Mouse (Mus musculus) intestine, embryonic 15.5 days (tissue): ENCODE data around the gene Gm21885. TPM values are rescaled to one million over a fixed set of nuclear protein-coding genes. Genes with fewer than 3 reads are reported as not detected.

Source experiments
- ATAC-seq: fragments of 200-750 bp; cut with Nextera tagmentation; 2 replicates; pipeline ENCODE4 v1.8.0; 2017; ENCODE audit warnings: moderate TSS enrichment, moderate library complexity
- H3K27ac ChIP-seq: fragments of 300-500 bp; sonication (generic); 2 replicates; pipeline ENCODE4 v1.5.1; 2015; ENCODE audit warnings: mild to moderate bottlenecking, inconsistent platforms
- H3K27me3 ChIP-seq: fragments of 300-500 bp; sonication (generic); replicated peaks from 2 replicates; pipeline ENCODE4 v1.6.1; 2015; ENCODE audit warnings: inconsistent platforms
- H3K36me3 ChIP-seq: fragments of 300-500 bp; sonication (generic); 2 replicates; pipeline ENCODE4 v1.6.1; 2015; ENCODE audit warnings: inconsistent platforms
- H3K4me1 ChIP-seq: fragments of 300-500 bp; sonication (generic); replicated peaks from 2 replicates; pipeline ENCODE4 v1.6.1; 2015; ENCODE audit warnings: inconsistent platforms
- H3K4me2 ChIP-seq: fragments of 300-500 bp; sonication (generic); replicated peaks from 2 replicates; pipeline ENCODE4 v1.6.1; 2015; ENCODE audit warnings: mild to moderate bottlenecking, inconsistent platforms
- H3K4me3 ChIP-seq: fragments of 300-500 bp; sonication (generic); replicated peaks from 2 replicates; pipeline ENCODE4 v1.5.1; 2015; ENCODE audit warnings: inconsistent platforms
- H3K9ac ChIP-seq: fragments of 300-500 bp; sonication (generic); 2 replicates; pipeline ENCODE4 v1.6.1; 2015; ENCODE audit warnings: inconsistent platforms
- H3K9me3 ChIP-seq: fragments of 300-500 bp; sonication (generic); 2 replicates; pipeline ENCODE4 v1.6.1; 2016; ENCODE audit warnings: inconsistent platforms
- WGBS: fragments of 180-500 bp; shearing (Covaris S2); methylation state at CpG from one replicate; pipeline ENCODE4 v1.1.7; 2015; 5-methylcytosine and 5-hydroxymethylcytosine counted together
- polyA plus RNA-seq: library from polyadenylated mRNA; unstranded; fragments of >200 nt; fragmentation: Nextera tagmentation; extraction: Ambion mirVana; gene quantifications from 2 replicates; pipeline ENCODE4 v1.2.1, GENCODE M21; 2015

Gm21885 gene
- polyA plus RNA-seq, 1 experiment from 2014 or later = 44.6 TPM

DNA sequence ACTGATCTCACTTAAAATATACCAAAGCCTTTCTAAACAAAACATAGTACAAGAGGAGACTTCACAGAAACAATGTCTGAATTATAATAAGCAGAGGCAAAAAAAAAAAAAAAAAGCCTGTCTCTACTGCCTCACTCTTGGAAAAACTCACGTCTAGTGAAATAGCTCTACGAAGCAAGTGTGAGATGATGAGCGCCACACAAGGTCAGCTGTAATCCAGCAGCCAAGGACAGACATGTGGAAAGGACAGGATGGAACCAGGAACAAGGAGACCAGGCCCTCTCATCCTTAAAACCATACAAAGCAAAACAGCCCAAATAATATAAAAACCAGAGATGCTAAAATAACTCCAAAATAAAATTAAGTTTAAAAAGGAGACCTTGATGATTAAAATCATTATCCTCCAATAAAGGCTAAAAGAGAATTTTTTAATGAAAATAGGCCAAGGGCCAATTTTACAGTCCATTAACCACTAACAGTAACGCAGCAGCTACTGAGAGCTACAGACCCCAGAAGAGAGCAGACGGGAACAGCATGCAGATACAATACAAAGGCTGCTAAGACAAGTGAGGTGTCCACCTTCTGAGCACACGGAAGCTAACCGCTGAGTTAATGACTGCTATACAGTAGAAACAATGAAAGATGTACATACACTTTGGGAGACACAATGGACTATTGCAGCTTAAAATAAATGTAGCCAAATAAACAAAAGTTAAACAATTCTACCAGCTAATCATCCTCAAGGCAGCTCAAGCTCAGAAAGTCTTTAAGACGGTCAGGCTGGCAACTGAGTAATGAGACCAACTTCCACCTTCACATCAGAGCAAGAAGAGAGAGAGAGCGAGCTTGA is 13.5 kb downstream of the Gm21885 start:
- no peak for ATAC-seq
- H3K36me3 ChIP-seq = peaks cover 50% of the 10 kb centered on the region
- H3K9me3 ChIP-seq = no peaks in the 10 kb centered on the region
- H3K4me1 ChIP-seq = no peaks in the 10 kb centered on the region
- no peak overlapping the region for H3K4me2 ChIP-seq
- H3K9ac ChIP-seq = no peak overlapping the region
- H3K4me3 ChIP-seq = no peak overlapping the region
- 80% methylated on average over 9 of the region's 9 CpGs for WGBS
- no peak overlapping the region for H3K27ac ChIP-seq
- H3K27me3 ChIP-seq = no peaks in the 10 kb centered on the region

- no peak overlapping the region for H3K4me3 ChIP-seq
- no peaks in the 10 kb centered on the region for H3K9me3 ChIP-seq
- no peak for ATAC-seq
- H3K36me3 ChIP-seq = no peaks in the 10 kb centered on the region
- no peak overlapping the region for H3K27ac ChIP-seq
- H3K9ac ChIP-seq = no peak overlapping the region
- no peak overlapping the region for H3K4me2 ChIP-seq
- H3K27me3 ChIP-seq = no peaks in the 10 kb centered on the region
- H3K4me1 ChIP-seq = peaks cover 26% of the 10 kb centered on the region
- 89% methylated on average over 1 of the region's 1 CpGs for WGBS
Measured at GRCm38 (mm10) chr11:94312733-94313132, 31.1 kb downstream of the Gm21885 start.

DNA sequence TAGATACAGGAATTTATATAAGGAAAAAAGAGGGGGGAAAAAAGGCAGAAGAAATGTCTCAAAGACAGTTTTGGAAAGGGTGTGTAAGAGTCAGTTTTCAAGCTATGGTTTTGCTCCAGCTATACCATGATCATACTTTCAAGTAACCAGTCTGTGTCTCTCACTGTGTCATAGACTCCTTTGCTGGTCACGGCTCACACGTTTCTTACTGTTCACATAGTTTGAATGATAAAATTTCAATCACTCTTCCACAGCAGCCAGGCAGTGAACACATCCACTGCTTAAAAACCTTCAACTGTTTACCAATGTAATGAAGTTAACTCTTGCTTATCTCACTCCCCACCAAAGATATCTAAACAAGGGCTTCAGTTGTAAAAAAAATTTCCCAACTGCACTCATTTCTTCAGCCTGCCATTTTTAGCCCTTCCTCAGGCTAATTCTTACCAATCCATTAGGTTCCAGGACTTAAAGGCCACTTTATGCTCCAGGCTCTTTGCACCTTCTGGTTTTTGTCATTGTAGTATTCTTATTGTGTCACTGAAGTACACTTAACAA is 32.5 kb downstream of the Gm21885 start:
- Histone ChIP-seq H3K4me1 (peaks cover 30% of the 10 kb centered on the region), H3K4me2 (no peak overlapping the region), H3K27me3 (no peaks in the 10 kb centered on the region), H3K9ac (no peak overlapping the region), H3K9me3 (no peaks in the 10 kb centered on the region), H3K36me3 (no peaks in the 10 kb centered on the region), H3K4me3 (no peak overlapping the region), H3K27ac (no peak overlapping the region)
- ATAC-seq = no peak; the same call in 1 of the 2 replicates
- WGBS = 46% methylated on average over 2 of the region's 2 CpGs

DNA sequence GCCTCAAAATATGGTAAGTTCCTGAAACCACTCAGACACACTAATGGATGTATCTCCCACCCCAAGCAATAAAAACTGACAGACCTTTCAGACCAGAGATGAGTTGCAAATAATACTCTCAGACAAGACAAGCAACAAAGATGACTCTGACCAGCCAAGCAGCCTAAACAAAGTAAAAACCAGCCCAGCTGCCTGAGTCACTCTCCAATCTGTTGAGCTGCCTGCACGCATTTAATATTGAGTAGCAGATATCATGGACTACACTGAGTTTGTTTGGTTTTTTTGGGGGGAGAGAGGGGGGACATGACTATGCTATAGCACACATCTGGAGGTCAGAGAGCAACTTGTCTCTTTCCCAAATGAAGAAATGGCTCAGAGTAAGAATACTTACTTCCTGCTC is 33.6 kb downstream of the Gm21885 start:
- H3K9me3 ChIP-seq = no peaks in the 10 kb centered on the region
- no peak for ATAC-seq
- no peak overlapping the region for H3K27ac ChIP-seq
- 32% methylated on average over 1 of the region's 1 CpGs for WGBS
- no peak overlapping the region for H3K9ac ChIP-seq
- H3K4me1 ChIP-seq = peaks cover 33% of the 10 kb centered on the region
- H3K4me2 ChIP-seq = no peak overlapping the region
- H3K27me3 ChIP-seq = no peaks in the 10 kb centered on the region
- no peaks in the 10 kb centered on the region for H3K36me3 ChIP-seq
- H3K4me3 ChIP-seq = no peak overlapping the region

DNA sequence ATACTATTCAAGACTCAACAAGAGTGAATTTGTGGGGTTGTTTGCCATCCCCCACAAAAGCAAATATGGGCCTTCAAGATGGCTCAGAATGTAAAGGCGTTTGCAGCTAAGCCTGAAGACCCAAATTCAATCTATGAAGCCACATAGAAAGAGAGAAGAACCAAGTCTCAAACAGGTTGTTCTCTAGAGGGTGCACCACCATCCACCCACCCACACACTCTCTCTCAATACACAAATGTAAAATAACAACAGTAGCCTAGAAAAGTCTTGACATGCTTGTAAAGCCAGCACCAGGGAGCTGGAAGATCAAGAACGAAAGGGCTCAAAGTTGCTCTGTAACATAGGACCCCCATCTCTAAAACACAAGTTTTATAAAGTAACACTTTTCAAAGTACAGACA is 34.9 kb downstream of the Gm21885 start:
- Histone ChIP-seq H3K36me3 (no peaks in the 10 kb centered on the region), H3K4me2 (no peak overlapping the region), H3K4me3 (no peak overlapping the region), H3K4me1 (peaks cover 33% of the 10 kb centered on the region), H3K9ac (no peak overlapping the region), H3K27ac (no peak overlapping the region), H3K9me3 (no peaks in the 10 kb centered on the region), H3K27me3 (no peaks in the 10 kb centered on the region)
- no peak for ATAC-seq
- WGBS = 63% methylated on average over 2 of the region's 2 CpGs

DNA sequence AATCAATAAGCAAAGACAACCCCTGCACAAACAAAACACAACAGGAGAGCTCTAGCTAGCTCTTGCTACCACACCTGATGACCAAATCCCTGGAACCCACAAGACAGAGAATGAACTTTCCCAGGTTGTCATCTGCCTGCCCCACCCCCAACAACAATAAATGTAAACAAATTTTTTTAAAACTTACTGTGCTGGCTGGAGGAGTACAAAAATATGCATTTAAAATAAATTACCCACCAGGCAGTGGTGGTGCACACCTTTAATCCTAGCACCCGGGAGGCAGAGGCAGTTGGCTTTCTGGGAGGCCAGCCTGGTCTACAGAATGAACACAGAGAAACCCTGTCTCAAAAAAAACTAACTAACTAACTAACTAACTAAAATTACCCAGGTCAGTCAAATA is 35.3 kb downstream of the Gm21885 start:
- no peak overlapping the region for H3K9ac ChIP-seq
- H3K4me2 ChIP-seq = no peak overlapping the region
- no peak overlapping the region for H3K4me3 ChIP-seq
- no peak overlapping the region for H3K27ac ChIP-seq
- no peak for ATAC-seq
- peaks cover 33% of the 10 kb centered on the region for H3K4me1 ChIP-seq
- H3K9me3 ChIP-seq = no peaks in the 10 kb centered on the region
- WGBS = 54% methylated on average over 1 of the region's 1 CpGs
- H3K36me3 ChIP-seq = no peaks in the 10 kb centered on the region
- no peaks in the 10 kb centered on the region for H3K27me3 ChIP-seq

GRCm38 (mm10) chr11:94317515-94317914 is 35.8 kb downstream of the Gm21885 start:
- WGBS = 48% methylated on average over 4 of the region's 4 CpGs
- H3K27me3 ChIP-seq = no peaks in the 10 kb centered on the region
- ATAC-seq = no peak
- H3K9ac ChIP-seq = no peak overlapping the region
- H3K4me2 ChIP-seq = no peak overlapping the region
- H3K9me3 ChIP-seq = no peaks in the 10 kb centered on the region
- H3K27ac ChIP-seq = no peak overlapping the region
- peaks cover 31% of the 10 kb centered on the region for H3K4me1 ChIP-seq
- no peak overlapping the region for H3K4me3 ChIP-seq
- no peaks in the 10 kb centered on the region for H3K36me3 ChIP-seq

GRCm38 (mm10) chr11:94318056-94318455 is 36.4 kb downstream of the Gm21885 start:
- WGBS = 85% methylated on average over 5 of the region's 5 CpGs
- no peak overlapping the region for H3K4me2 ChIP-seq
- no peak overlapping the region for H3K4me3 ChIP-seq
- H3K4me1 ChIP-seq = peaks cover 28% of the 10 kb centered on the region
- H3K27ac ChIP-seq = no peak overlapping the region
- no peak overlapping the region for H3K9ac ChIP-seq
- no peaks in the 10 kb centered on the region for H3K9me3 ChIP-seq
- no peaks in the 10 kb centered on the region for H3K36me3 ChIP-seq
- no peaks in the 10 kb centered on the region for H3K27me3 ChIP-seq
- no peak for ATAC-seq

GRCm38 (mm10) chr11:94320969-94321930 is 39.6 kb downstream of the Gm21885 start:
- peak overlapping the region; percentile 97 for H3K27ac ChIP-seq
- H3K4me2 ChIP-seq = peak overlapping the region; percentile 65
- peak overlapping the region; percentile 100 for H3K4me3 ChIP-seq
- no peaks in the 10 kb centered on the region for H3K27me3 ChIP-seq
- WGBS = under 1% methylated on average over 67 of the region's 67 CpGs
- peaks cover 15% of the 10 kb centered on the region for H3K4me1 ChIP-seq
- no peaks in the 10 kb centered on the region for H3K9me3 ChIP-seq
- no peaks in the 10 kb centered on the region for H3K36me3 ChIP-seq
- ATAC-seq = peak; percentile 71
- peak overlapping the region; percentile 100 for H3K9ac ChIP-seq

DNA sequence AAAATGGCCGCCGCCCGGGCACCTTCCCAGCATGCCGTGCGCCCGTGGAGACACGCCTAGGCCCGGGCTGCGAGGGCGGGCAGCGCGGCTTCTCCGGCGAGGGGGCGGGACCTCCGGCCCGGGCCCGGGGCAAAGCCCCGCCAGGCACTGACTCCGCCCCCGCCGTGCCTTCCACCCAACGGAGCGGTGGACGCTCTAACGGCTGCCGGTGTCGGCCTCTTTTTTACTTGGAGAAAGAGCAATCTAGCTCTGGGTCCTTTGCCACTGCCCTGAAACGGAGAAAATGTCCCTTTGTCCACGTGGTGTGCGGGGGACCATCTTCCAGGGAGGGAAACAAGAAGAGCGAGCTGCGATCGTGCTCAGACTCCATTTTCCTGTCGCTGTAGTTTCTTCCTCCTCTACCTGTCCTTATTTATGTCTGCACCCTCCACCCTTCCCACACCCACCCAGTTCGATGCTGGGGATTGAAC is 40.3 kb downstream of the Gm21885 start, which contains the start of gene Luc7l3:
Luc7l3 (minus strand) TSS at position 58 of the 470 bp plus-strand sequence.
- 0% methylated on average over 36 of the region's 36 CpGs for WGBS
- Histone ChIP-seq H3K4me2 (peak within 1 kb of the TSS; percentile 65), H3K9ac (peak within 1 kb of the TSS; percentile 100), H3K27ac (peak within 1 kb of the TSS; percentile 97), H3K27me3 (no peaks in the 10 kb centered on the region), H3K4me3 (peak within 1 kb of the TSS; percentile 100), H3K9me3 (no peaks in the 10 kb centered on the region), H3K4me1 (peaks cover 15% of the 10 kb centered on the region), H3K36me3 (no peaks in the 10 kb centered on the region)
- ATAC-seq = peak; percentile 97

- no peak for ATAC-seq
- Histone ChIP-seq H3K9ac (peak overlapping the region; percentile 100), H3K9me3 (no peaks in the 10 kb centered on the region), H3K4me1 (peaks cover 14% of the 10 kb centered on the region), H3K36me3 (no peaks in the 10 kb centered on the region), H3K27me3 (no peaks in the 10 kb centered on the region), H3K4me3 (peak overlapping the region; percentile 100), H3K4me2 (peak overlapping the region; percentile 61), H3K27ac (peak overlapping the region; percentile 97)
- WGBS = 30% methylated on average over 5 of the region's 5 CpGs
Measured at GRCm38 (mm10) chr11:94322636-94323035, 41.0 kb downstream of the Gm21885 start.
